Comparison of ENCODE assay signal across 25 mouse cellular contexts in genomic region chr2:105143731-105144130, GRCm38 (mm10). TPM values are rescaled to one million over a fixed set of nuclear protein-coding genes. Genes with fewer than 3 reads are reported as not detected.
DNase-seq lines count a peak whose midpoint lies in the region; ATAC-seq lines count a peak whose summit lies in the region.
"Had no signal": no experiment of that assay in that cellular context is flagged by ENCODE, and none has a peak within 500 bp of the region (broad histone marks: within the 10 kb centered on the region; RNA-seq: fewer than 3 reads in every experiment).

No protein-coding gene starts in this region.

- H3K27me3 ChIP-seq in midbrain, embryonic 11.5 days (ENCODE audit: control insufficient read depth, insufficient read depth, low read length): peaks cover 9% of the 10 kb centered on the region; the same call in 1 of the 2 replicates
- H3K27me3 ChIP-seq in midbrain, embryonic 14.5 days (ENCODE audit: control insufficient read depth, insufficient read depth, low read length): peaks cover 13% of the 10 kb centered on the region
- H3K27me3 ChIP-seq: CH12.LX, Patski had no signal

- 92% methylated on average over 14 of the region's 14 CpGs for WGBS in midbrain, embryonic 11.5 days
- 92% methylated on average over 14 of the region's 14 CpGs for WGBS in midbrain, embryonic 14.5 days

- no peak overlapping the region for H3K27ac ChIP-seq in midbrain, embryonic 11.5 days (ENCODE audit: low read depth, low read length)
- no peak overlapping the region for H3K27ac ChIP-seq in midbrain, embryonic 14.5 days (replicated peaks; ENCODE audit: low read depth, low read length)

- H3K4me1 ChIP-seq in midbrain, embryonic 11.5 days (ENCODE audit: control insufficient read depth, insufficient read depth, low read length): no peaks in the 10 kb centered on the region
- no peaks in the 10 kb centered on the region for H3K4me1 ChIP-seq in midbrain, embryonic 14.5 days (ENCODE audit: control insufficient read depth, insufficient read depth, low read length)

- no peaks in the 10 kb centered on the region for H3K36me3 ChIP-seq in midbrain, embryonic 11.5 days (ENCODE audit: control insufficient read depth, insufficient read depth, low read length)
- H3K36me3 ChIP-seq in midbrain, embryonic 14.5 days (ENCODE audit: control insufficient read depth, insufficient read depth, low read length): no peaks in the 10 kb centered on the region
- H3K36me3 ChIP-seq: G1E had no signal

- no peaks in the 10 kb centered on the region for H3K9me3 ChIP-seq in midbrain, embryonic 11.5 days (ENCODE audit: control insufficient read depth, low read length)
- H3K9me3 ChIP-seq in midbrain, embryonic 14.5 days (ENCODE audit: control insufficient read depth, low read length): no peaks in the 10 kb centered on the region
- H3K9me3 ChIP-seq: G1E had no signal

- no peak overlapping the region for H3K4me3 ChIP-seq in midbrain, embryonic 11.5 days (ENCODE audit: low read depth, low read length)
- H3K4me3 ChIP-seq in midbrain, embryonic 14.5 days (replicated peaks; ENCODE audit: low read depth, low read length): no peak overlapping the region

- peak; percentile 79 for DNase-seq in heart, adult 11 months
- no peak for DNase-seq in heart, postnatal 25 days (ENCODE audit: low spot score)
- peak; percentile 54 for DNase-seq in midbrain, embryonic 11.5 days (ENCODE audit: low spot score, missing footprints)
- no peak for DNase-seq in midbrain, embryonic 14.5 days
- DNase-seq: adrenal gland, adult 2 months; adrenal gland, adult 8-10 months; adrenal gland, postnatal 10 days; adrenal gland, postnatal 14 days; adrenal gland, postnatal 25 days; adrenal gland, postnatal 36 days; B cell, adult 2 months; cerebellum, adult 11 months; cerebellum, adult 11-12 months; cerebellum, adult 18-20 months had no signal

- no peak overlapping the region for H3K4me2 ChIP-seq in midbrain, embryonic 11.5 days
- H3K4me2 ChIP-seq in midbrain, embryonic 14.5 days (ENCODE audit: low read length): no peak overlapping the region

- H3K9ac ChIP-seq in midbrain, embryonic 11.5 days (ENCODE audit: low read length): no peak overlapping the region
- no peak overlapping the region for H3K9ac ChIP-seq in midbrain, embryonic 14.5 days (replicated peaks; ENCODE audit: low read length)

- intact Hi-C loops in heart, postnatal 25 days (cut with DNase I): no loop called here

- no peak for ATAC-seq in midbrain, embryonic 11.5 days (ENCODE audit: low FRiP score)
- ATAC-seq in midbrain, embryonic 14.5 days (ENCODE audit: low FRiP score, low TSS enrichment): no peak
- ATAC-seq: activated CD4-positive, CD25-positive, alpha-beta regulatory T cell, adult 4 months; CD4-positive, CD25-positive, alpha-beta regulatory T cell, adult 4 months; Patski had no signal

RNA-seq across cellular contexts. Expression of gene Wt1, which starts 17.4 kb away (rescaled TPM):
- total RNA-seq in heart, postnatal 25 days (2021): 1 to 10 TPM; 6.0 to 6.6 TPM
- 0.08 TPM in 2 replicates for polyA plus RNA-seq in midbrain, embryonic 11.5 days (2014; fragmentation: Nextera tagmentation; extraction: Ambion mirVana)
- not detected in 2 replicates for polyA plus RNA-seq in midbrain, embryonic 14.5 days (2014; fragmentation: Nextera tagmentation; extraction: Ambion mirVana)
- total RNA-seq: CH12.LX, MEL had no signal
- polyA plus RNA-seq: activated CD4-positive, CD25-positive, alpha-beta regulatory T cell, adult 4 months; C2C12; CD4-positive, CD25-positive, alpha-beta regulatory T cell, adult 4 months; G1E had no signal

RNA-seq across cellular contexts. Expression of gene Gm11060, which starts 51.9 kb away (rescaled TPM):
- not detected for total RNA-seq in heart, postnatal 25 days (2021)
- polyA plus RNA-seq in midbrain, embryonic 11.5 days (2014; fragmentation: Nextera tagmentation; extraction: Ambion mirVana): not detected in 2 replicates
- not detected in 2 replicates for polyA plus RNA-seq in midbrain, embryonic 14.5 days (2014; fragmentation: Nextera tagmentation; extraction: Ambion mirVana)
- total RNA-seq: adrenal gland, adult 18-20 months; adrenal gland, adult 2 months; adrenal gland, adult 8-10 months; adrenal gland, postnatal 10 days; adrenal gland, postnatal 14 days; adrenal gland, postnatal 25 days; adrenal gland, postnatal 36 days; adrenal gland, postnatal 4 days; CH12.LX; ES-E14; G1E; MEL had no signal
- polyA plus RNA-seq: activated CD4-positive, CD25-positive, alpha-beta regulatory T cell, adult 4 months; adrenal gland, adult 2 months; brain, embryonic 14.5 days; C2C12; CD4-positive, CD25-positive, alpha-beta regulatory T cell, adult 4 months; G1E; Patski had no signal

Comparison
In these comparisons a context has a peak if more than half of its experiments do, and no peak if none do; other contexts are left out.
1. DNase-seq: peak in heart, adult 11 months (single experiment) and midbrain, embryonic 11.5 days (single experiment); none in heart, postnatal 25 days (single experiment) and midbrain, embryonic 14.5 days (single experiment).